Mouse (Mus musculus) gastrocnemius, adult 8-10 months (tissue): ENCODE data around the gene Pank1. TPM values are rescaled to one million over a fixed set of nuclear protein-coding genes. Genes with fewer than 3 reads are reported as not detected.
A peak's percentile ranks its signal among the peaks of the same experiment; 100 is the strongest.

Experiments used
- DNase-seq, 2 experiments: peaks; one replicate each; pipeline ENCODE4 v3.0.0; 2022; ENCODE audit warnings: low spot score in 2 of 2
- total RNA-seq, 4 experiments: library from RNA; stranded (reverse); gene quantifications; 2 replicates each; pipeline ENCODE4 v1.2.4; 2022

Pank1 gene
- total RNA-seq, 4 experiments from 2014 or later = 8.6 to 13.8 (median 10.0) TPM

DNA sequence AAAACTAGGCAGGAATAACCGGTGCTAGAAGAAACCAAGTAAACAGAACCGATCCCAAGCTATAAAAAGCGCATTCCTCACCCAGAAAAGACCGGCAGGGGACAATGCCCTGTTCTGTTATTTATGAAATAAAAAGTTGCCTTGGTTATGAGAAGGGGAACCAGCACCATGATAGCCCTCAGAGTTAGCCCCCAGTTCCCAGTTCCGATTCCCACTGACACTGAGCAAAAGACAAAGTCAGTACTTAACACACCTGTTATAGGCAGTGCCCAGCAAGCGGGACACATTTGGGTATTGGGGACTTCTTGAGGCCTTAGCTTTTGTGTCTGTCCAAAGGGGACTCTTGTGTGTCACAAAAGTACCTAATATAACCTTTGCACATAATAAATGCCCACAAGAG, 369 bp upstream of the Pank1 start:
- no peak for DNase-seq

DNA sequence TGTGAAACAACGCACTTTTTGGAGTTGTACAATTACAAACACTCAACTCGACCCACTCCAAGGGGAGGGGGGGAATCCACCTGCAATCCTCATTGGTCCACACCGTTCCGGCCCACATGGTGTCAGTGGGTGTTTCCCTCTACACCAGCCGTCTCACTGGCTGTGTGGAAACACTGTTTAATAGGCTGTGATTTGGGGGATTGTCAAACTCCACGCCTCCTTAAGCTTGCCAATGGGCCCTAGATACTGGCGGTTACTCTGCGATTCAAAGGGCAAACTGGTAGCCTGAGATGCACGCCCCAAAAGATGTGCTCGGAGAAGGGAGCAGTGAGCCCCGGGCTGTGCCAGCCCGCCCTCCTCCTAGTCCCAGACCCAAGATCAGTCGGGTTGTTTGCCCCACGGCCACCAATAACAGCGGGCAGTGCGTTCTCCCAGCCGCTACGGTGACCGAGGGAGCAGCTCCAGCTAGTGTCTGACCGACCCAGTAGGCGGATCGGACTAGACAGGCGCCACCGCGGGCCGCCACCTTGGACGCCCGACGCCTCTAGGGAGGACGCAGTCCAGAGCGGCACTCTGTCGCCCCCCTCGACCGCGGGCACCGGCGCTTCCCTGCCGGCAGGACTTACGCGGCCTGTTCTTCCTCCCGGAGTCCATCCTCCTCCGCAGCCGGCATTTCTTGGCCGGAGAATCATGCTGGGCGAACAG, 1.2 kb downstream of the Pank1 start:
- DNase-seq = peak; percentile 74 to 82

DNA sequence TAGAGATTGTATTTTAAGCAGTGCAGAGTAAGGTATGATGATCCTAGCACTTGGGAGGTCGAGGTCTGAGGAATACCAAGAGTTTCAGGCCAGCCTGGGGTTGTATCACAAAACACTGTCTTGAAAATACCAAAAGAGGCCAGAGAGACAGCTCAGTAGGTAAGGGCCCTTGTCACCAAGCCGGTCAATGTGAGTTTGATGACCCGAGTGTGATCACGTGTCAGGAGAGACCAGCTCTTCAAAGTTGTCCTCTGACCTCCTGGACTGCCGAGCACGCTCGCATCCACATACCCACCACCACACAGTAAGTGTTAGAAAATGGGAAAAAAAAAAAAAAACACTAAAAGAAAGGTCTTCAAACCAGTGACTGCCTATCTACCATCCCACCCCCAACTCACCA, 2.6 kb downstream of the Pank1 start:
- DNase-seq = no peak

DNA sequence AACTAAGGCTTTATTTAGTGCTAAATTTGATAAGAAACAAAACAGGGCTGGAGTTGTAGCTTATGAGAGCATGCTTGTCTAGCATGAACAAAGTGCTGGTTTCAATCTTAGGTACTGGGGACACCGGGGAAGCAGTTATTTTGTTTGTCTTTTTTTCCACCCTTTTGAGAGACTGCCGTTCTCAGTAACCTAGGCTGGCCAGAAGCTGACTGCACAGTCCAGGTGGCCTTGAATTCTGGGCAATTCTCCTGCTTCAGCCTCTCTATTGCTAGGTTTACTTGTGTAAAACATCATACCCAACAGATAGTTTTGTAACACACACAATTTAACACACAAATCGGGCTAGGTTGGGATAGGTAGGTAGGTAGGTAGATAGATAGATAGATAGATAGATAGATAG, 9.9 kb downstream of the Pank1 start:
- no peak for DNase-seq

DNA sequence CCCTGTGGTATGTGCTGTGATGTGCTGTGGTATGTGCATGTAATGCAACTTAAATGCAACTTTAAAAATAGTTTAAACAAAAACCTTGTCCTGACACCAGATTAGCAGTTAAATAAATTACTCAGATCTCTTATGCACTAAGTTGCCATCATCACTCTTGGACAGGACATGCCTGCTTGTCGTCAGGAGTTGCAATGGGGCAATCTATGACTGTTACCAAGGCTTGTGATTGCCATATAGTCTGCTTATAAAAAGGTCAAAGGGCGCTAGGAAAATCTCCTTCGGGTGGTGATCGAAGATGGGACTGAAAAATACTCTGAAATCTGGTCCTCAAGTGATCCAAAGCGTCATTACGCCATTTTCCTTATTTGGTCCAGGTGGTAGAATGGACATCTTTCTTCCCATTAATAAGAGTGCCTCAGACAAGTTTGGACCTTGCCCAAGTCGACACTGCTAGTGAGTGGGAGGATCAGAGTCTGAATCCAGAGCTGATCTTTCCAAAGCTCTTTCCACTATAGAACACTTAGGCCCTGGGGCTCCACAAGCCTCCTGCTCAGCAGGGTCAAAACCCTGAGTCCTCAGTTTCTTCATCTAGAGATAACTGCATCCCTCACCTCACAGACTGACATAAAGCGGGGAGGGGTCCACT, 11.0 kb downstream of the Pank1 start:
- no peak for DNase-seq

DNA sequence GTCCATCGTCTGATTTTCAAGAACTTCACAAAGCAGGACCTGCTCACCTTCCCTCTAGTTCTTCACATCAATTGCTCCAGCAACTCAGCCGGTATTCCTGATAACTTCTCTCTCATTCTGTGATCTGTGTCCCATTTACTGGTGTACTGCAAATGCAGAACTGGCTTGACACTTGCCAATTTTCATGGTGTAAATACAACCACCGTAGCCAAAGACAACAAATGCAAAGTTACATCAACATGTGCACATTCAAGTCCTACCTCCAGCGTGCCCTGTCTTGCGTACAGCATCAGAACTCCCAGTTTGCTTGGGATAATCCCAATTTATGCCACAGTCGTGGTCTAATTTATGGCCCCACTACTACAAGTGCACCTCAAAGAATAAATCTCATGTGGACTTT, 15.5 kb downstream of the Pank1 start:
- DNase-seq = no peak

DNA sequence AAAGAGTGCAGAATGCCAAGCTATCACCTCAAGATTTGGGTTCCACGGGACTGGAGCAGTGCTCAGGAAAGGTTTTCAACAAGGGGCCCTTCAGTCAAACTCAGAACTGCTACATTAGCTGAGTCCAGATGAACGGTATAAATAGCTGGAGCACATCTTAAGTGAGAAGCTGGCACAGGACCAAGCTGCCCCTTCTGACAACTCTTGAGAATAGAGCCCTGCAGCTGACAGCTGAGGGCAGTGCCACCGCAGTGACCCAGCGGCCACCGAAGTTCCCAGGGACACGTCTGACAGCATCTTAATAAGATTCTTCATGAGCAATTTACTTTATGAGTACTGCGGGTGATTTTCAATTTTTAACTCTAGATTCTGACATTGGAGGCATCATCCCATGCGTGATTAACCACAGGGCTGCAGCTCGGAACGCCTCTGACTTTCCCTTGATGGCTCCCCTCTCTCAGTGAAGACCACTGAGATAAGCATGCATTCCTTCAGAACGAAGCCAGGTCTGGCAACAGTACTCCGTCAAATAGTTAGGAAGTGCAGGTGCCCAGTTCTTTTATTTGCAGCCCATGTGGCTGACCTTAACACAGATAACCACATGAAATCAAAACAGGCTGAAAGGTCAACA, 23.1 kb downstream of the Pank1 start:
- DNase-seq = peak in 1 of 2 experiments; percentile 28

DNA sequence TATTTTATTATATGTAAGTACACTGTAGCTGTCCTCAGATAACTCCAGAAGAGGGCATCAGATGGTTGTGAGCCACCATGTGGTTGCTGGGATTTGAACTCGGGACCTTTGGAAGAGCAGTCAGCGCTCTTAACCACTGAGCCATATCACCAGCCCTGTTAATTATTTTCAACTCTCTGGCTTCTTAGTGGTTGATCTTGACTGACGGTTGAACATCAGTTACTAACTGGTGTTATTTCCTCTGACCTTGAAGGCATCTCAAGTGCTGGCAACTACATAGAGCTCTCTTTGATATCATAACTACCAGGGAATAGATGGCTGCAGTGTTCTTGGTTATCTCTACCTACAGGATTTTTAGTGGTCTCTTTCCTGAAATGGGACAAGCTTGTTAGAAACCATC, 28.1 kb downstream of the Pank1 start:
- DNase-seq = no peak

DNA sequence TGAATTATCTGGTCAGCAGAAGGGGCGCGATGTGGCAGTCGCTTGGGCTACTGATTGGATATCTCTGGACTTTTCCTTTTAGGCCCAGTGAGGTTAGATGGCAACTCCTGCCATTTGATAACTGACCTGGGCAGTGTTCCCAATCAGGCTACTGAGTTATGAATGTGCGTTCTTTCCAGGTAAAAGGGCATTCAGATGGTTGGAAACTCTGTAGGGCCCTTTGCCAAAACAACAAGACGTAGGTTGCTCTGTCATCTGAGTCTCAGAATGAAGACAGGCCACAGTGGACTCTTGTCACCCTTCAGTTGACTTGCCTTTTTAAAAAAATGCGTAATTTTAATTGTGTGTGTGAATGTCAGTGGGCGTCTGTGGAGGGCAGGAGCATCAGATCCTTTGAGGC, 29.8 kb downstream of the Pank1 start:
- DNase-seq = peak in 1 of 2 experiments; percentile 15

DNA sequence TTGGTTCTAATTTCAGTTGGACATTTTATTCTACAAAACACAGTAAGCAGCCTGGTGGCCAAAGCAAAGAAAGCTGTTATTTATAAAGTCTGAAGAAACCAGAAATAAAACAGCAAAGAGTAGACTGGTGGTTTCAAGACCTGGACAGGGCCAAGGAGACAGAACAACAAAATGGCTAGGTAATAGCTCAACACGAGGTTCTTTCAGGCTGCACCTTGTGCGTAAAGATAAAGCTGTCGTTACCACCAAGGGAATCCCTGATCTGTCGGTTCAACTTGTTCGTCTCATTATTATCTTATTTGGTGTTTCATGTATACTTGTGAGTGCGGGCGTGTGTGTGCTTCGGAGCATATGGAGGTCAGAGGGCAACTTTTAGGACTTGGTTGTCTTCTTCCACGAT, 31.1 kb downstream of the Pank1 start:
- no peak for DNase-seq

DNA sequence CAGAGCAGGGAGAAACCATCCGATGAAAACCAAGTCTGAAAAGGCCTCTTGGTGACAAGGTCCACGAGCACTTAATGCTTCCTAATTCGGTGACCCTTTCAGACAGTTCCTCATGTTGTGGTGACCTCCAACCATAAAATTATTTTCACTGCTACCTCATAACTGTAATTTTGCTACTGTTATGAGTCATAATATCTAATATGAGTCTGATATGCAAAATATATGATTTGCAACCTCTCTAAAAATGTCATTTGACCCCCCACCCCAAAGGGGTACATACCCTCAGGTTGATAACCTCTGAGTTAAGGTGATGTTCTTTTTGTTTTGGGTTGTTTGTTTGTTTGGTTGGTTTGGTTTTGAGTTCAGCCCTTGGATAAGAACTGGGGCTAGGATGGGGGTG, 32.2 kb downstream of the Pank1 start:
- DNase-seq = no peak

DNA sequence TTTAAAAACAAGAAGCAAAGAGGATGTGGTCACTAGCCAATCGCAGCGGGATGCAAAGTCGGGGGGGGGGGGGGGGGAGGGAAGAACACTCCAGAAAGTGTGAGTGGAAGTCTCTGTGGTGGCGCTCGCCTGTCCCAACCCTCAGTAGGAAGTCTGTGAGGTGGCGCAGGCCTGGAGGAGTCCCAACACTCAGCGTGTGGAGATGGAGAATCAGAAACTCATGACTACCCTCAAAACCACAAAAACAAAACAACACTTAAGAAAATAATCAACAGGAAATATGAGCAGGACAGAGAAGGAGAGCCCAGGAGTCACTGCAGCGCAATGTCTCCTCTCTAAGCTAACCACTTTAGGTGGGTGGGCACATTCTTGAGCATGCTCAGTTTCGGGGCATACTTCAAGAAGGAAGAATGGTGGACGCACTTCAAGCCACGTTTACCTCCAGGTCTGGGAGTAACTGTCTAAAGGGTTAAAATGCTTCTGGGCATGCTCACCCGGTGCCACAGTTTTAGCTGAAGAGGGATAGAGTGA, 32.7 kb downstream of the Pank1 start:
- DNase-seq = no peak

DNA sequence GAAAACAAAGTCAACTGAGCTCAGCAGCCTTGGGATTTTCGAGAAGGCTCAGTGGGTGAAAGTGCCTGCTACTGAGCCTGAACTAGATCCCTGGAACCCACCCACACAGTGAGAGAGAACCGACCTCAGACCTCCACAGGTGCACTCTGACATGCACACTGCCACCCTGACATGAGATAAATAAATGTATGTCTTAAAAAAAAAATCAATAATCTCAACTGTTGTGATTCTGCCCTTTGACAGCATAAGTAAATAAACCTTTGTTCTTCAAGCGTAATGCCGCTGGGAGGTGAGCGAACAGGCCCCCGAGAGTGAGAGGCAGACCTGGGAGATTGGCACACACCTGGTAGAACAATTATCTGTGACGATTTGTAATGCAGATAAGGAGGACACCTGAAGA, 33.2 kb downstream of the Pank1 start:
- no peak for DNase-seq

DNA sequence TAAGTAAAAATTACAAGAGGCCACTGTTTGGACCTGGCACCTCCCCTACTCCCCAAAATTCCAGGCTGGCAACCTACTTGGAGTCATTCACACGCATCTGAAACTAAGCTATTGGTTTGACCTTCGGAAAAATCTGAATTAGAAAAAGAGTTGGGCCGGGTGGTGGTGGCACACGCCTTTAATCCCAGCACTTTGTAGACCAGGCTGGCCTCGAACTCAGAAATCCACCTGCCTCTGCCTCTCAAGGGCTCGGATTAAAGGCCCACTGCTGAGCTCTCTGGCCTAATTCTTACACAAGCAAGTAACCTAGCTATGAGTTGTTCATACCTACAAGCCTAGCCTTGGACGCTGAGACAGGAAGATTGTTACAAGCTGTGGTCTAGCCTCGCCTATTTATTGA, 33.9 kb downstream of the Pank1 start:
- DNase-seq = no peak

DNA sequence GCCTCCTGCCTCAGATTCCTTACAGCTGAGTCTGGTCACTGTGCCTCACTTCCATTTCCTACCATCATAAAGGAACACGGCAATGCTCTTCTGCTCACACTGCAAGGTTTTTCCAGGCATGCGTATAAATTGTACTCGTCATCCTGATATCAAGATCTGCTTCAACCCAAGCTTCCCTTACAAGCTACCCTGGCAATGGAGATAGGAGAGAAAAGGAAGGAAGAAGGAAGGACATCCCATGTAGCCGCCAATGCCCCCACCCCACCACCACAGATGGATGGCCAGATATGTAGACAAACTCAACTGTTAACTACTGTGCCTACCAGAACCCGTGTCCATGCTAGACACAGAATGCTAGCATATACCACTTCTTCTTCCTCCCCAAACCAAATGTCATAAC, 34.5 kb downstream of the Pank1 start:
- DNase-seq = no peak

DNA sequence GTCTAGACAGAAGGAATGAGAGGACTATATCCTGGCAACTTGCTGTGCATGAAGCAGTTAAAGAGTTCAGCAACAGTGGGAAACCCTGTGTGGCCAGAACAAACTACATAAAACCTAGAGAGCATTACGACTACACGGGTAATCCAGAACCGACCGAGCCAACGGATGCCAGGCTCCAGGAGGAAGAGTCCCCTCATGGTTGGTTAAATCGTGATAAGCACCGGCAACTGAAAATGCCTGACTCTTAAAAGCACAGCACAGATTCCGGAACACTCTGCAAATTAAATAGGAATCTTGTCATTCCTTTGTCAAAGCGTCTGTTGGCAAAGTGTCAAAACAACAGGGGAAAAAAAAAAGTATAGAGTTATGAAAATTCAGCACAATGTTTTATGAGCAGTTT, 35.2 kb downstream of the Pank1 start:
- no peak for DNase-seq

DNA sequence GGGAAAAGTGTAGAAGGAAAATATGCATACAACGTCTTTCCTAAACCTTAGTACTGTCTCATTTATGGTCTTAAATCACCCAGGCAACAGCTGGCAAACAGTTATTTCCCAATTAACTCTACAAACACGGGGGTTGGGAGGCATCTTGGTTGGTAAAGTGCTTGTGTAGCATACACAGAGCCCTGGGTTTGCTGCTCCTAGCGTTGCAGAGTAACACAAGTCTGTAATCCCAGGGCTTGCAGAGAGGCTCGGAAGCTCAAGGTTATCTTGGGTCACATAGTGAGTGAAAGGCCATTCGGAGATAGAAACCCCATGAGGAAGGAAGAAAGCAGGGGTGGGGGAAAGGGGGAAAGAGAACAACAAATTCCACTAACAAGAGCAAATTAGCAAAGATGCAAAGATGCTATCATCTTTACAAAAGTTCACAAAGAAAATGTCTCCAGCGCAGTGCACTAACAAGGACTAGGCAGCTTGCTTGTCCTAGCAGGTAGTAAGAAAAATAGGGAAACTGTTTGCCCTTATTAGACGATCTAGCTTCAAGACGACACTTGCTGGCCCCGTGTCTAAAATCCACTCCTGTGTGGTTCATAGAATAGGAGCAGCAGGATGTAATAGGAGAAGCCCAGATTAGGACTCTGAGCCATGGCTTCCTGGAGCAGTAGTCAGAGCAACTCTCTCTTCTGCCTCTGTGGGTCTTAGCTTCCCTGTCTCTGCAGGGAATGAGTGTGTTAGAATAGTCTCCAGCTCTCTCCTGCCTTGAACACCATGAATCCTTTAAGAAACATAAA, 37.3 kb downstream of the Pank1 start:
- no peak for DNase-seq

DNA sequence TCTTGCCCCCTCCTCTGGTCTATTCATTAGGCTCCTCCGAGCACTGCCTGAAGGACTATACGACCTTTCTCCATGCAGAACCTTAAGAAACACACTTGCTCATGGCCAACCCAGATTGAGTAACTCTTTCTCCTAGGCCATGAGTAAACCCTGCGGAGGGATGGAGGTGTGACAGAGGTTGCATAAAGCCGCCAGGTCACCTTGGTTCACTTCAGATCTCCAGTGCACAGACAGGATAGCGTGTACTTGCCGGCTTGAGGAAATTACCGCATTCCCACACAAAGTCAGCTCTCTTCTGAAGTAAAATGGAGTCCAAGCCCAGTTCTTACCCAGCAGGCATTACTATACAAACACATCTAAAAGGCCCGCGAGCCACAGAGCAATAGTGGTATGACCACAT, 40.6 kb downstream of the Pank1 start:
- DNase-seq = no peak

DNA sequence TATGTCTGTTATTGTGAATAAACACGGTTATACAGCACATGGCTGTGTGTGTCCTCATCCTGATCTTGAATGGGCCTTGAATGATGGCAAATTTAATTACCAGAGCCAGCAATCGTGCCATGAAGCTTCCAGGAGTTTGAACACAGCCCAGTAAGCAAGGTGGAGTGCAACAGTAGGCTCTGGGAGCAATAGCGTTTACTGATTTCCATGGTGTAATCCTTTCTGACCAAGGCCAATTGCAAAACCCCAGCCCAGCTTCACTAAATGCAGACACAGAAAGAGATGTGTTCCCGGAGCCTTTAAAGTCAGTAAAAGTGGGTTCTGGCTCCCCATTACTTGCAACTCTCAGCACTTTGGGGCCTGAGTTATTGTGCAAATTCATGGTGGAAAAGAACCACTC, 47.6 kb downstream of the Pank1 start:
- DNase-seq = no peak

DNA sequence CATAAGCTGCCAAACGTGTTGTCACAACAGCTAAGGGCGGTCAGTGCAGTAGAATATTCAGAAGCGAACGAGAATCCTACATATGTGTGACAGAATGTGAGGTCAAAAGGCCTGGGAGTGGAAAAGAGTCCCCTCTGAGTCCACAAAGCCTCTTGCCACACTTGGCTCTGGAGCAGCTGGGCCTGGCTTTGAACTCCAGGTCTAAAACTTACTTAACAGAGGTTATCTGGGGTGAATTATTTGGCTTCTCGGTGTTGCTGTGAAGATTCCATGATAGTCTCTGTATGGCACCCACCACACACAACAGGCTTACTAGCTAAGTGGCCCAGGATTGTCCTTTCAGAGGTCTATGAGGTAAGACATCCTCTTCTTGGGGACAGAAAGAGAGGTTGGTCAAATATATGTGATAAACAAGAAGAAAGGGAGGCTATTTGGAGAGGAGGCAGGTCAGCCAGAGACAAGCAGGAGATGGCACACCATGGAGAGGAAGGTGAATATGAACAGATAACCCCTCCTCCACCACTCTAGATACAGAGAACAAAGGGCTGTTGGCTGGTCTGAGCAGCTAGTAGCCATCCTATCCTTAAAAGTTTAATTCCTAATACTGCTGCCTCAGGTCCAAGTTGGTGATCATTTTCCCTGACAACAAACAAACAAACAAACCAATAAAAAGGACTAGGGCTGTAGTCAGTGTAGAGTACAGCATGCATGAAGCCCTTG, 51.2 kb downstream of the Pank1 start:
- no peak for DNase-seq

DNA sequence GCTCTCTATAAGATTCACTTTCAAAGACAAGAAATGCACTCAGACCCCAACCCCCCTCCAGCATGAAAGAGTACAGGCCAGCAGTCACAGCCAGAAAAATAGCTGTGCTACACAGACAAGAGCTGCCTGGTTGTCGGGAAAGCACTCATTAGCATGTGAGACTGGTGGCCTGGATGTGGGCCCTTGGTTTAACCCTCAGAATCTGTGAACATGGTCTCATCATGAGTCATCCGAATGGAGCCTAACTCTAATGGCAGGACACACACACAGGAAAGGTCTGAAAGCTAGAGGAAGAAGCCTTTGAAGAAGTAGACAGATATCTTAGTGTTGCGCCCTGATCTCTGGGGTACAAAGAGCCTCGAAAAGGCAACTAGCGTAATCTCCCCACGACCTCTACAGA, 51.8 kb downstream of the Pank1 start:
- no peak for DNase-seq
